Mouse (Mus musculus) left cerebral cortex, postnatal 10 days (tissue): ENCODE results near the gene Gm3542. TPM values are rescaled to one million over a fixed set of nuclear protein-coding genes. Genes with fewer than 3 reads are reported as not detected.
"Not testable (repeated sequence)": the region's sequence is repeated elsewhere in the genome, so short reads cannot be mapped to it uniquely, and the experiment has no call there.

Experiments
- DNase-seq, 2 experiments: peaks; one replicate each; pipeline ENCODE4 v3.0.0; 2021 to 2022; ENCODE audit warnings: low spot score in 2 of 2, mixed read lengths in 1 of 2; ENCODE audit errors: extremely low spot score in 1 of 2
- intact Hi-C: fragments of 180-260 bp; cut with DNase I; formaldehyde crosslinking; loops from one replicate; pipeline ENCODE4 v1.15.1; 2025
- total RNA-seq, 2 experiments: library from RNA; stranded (reverse); gene quantifications; 2 replicates each; pipeline ENCODE4 v1.2.3; 2021

Gene Gm3542
- total RNA-seq: not detected

GRCm38 (mm10) chr14:5334828-5335227 lies at the start of gene Gm3542:
TSS of gene Gm3542 (minus strand) at chr14:5334928.
- intact Hi-C loops: not testable (repeated sequence)

More at GRCm38 (mm10) chr14:5334828-5335227, at the start of gene Gm3542:
- DNase-seq: not testable (repeated sequence)

Other genes starting within 250 kb of the Gm3542 start
- gene Gm8279, start 203.4 kb downstream of the Gm3542 start, total RNA-seq: not detected
- not detected for gene Gm3317, start 170.4 kb downstream of the Gm3542 start, total RNA-seq
- gene Gm8271, start 149.1 kb downstream of the Gm3542 start, total RNA-seq: not detected
- gene Gm3526, start 74.3 kb downstream of the Gm3542 start, total RNA-seq: not detected
- gene Gm3500, start 54.1 kb upstream of the Gm3542 start, total RNA-seq: under 1 TPM in 1 of 2 experiments, not detected in 1; 0.75 TPM
- 1 to 10 TPM; 4.3 to 7.2 TPM for gene Gm3194, start 120.5 kb upstream of the Gm3542 start, total RNA-seq
- gene Gm8246, start 142.9 kb upstream of the Gm3542 start, total RNA-seq: not detected
- not detected for gene Gm3187, start 149.3 kb upstream of the Gm3542 start, total RNA-seq
- 1 to 10 TPM; 4.0 to 4.7 TPM for gene Gm3488, start 166.7 kb upstream of the Gm3542 start, total RNA-seq
- not detected for gene Gm3532, start 203.6 kb upstream of the Gm3542 start, total RNA-seq